Mouse (Mus musculus): ENCODE data around the gene Grb2. TPM values are rescaled to one million over a fixed set of nuclear protein-coding genes. Genes with fewer than 3 reads are reported as not detected.

Grb2 gene
- polyA plus RNA-seq, 1 experiment from 2014 or later = 42.7 TPM

GRCm38 (mm10) chr11:115612059-115612409, 96.4 kb downstream of the Grb2 start:
- Histone ChIP-seq H3K4me1 (ENCODE audit: control insufficient read depth, insufficient read depth, low read length) (peaks cover 18% of the 10 kb centered on the region), H3K4me3 (ENCODE audit: low read depth, low read length) (peak overlapping the region; percentile 68), H3K4me2 (peak overlapping the region; percentile 99), H3K36me3 (ENCODE audit: control insufficient read depth, insufficient read depth, low read length) (peaks cover 21% of the 10 kb centered on the region), H3K27ac (ENCODE audit: low read depth, low read length) (peak overlapping the region; percentile 88), H3K9me3 (replicated peaks; ENCODE audit: control insufficient read depth, low read length) (no peaks in the 10 kb centered on the region), H3K9ac (ENCODE audit: low read depth, low read length) (peak overlapping the region; percentile 81), H3K27me3 (ENCODE audit: control insufficient read depth, insufficient read depth, low read length) (no peaks in the 10 kb centered on the region)
- under 1% methylated on average over 13 of the region's 13 CpGs for WGBS (ENCODE audit: insufficient replicate concordance)
- no peak for ATAC-seq (replicated peaks; ENCODE audit: insufficient number of reproducible peaks, low FRiP score, low TSS enrichment)

- no peak overlapping the region for H3K4me3 ChIP-seq (ENCODE audit: low read depth, low read length)
Measured at GRCm38 (mm10) chr11:115611173-115611572, 97.2 kb downstream of the Grb2 start.

GRCm38 (mm10) chr11:115609576-115609975, 98.8 kb downstream of the Grb2 start:
- Histone ChIP-seq H3K9ac (ENCODE audit: low read depth, low read length) (no peak overlapping the region), H3K36me3 (ENCODE audit: control insufficient read depth, insufficient read depth, low read length) (peaks cover 31% of the 10 kb centered on the region), H3K4me2 (no peak overlapping the region), H3K27me3 (ENCODE audit: control insufficient read depth, insufficient read depth, low read length) (no peaks in the 10 kb centered on the region), H3K4me3 (ENCODE audit: low read depth, low read length) (no peak overlapping the region), H3K9me3 (replicated peaks; ENCODE audit: control insufficient read depth, low read length) (no peaks in the 10 kb centered on the region), H3K4me1 (ENCODE audit: control insufficient read depth, insufficient read depth, low read length) (peaks cover 23% of the 10 kb centered on the region), H3K27ac (ENCODE audit: low read depth, low read length) (no peak overlapping the region)
- no peak for ATAC-seq (replicated peaks; ENCODE audit: insufficient number of reproducible peaks, low FRiP score, low TSS enrichment)
- WGBS (ENCODE audit: insufficient replicate concordance) = 58% methylated on average over 3 of the region's 3 CpGs

More at GRCm38 (mm10) chr11:115611173-115611572, 97.2 kb downstream of the Grb2 start:
- 73% methylated on average over 6 of the region's 6 CpGs for WGBS (ENCODE audit: insufficient replicate concordance)
- Histone ChIP-seq H3K4me1 (ENCODE audit: control insufficient read depth, insufficient read depth, low read length) (peaks cover 18% of the 10 kb centered on the region), H3K9me3 (replicated peaks; ENCODE audit: control insufficient read depth, low read length) (no peaks in the 10 kb centered on the region), H3K27me3 (ENCODE audit: control insufficient read depth, insufficient read depth, low read length) (no peaks in the 10 kb centered on the region), H3K27ac (ENCODE audit: low read depth, low read length) (no peak overlapping the region), H3K9ac (ENCODE audit: low read depth, low read length) (0 out of 2 replicates have a peak overlapping the region, but pooled peaks have one; percentile 81), H3K4me2 (no peak overlapping the region), H3K36me3 (ENCODE audit: control insufficient read depth, insufficient read depth, low read length) (peaks cover 30% of the 10 kb centered on the region)
- ATAC-seq (replicated peaks; ENCODE audit: insufficient number of reproducible peaks, low FRiP score, low TSS enrichment) = no peak

- H3K9ac ChIP-seq (ENCODE audit: low read depth, low read length) = no peak overlapping the region
- no peak overlapping the region for H3K4me3 ChIP-seq (ENCODE audit: low read depth, low read length)
- H3K9me3 ChIP-seq (replicated peaks; ENCODE audit: control insufficient read depth, low read length) = no peaks in the 10 kb centered on the region
- no peak for ATAC-seq (replicated peaks; ENCODE audit: insufficient number of reproducible peaks, low FRiP score, low TSS enrichment)
- H3K4me1 ChIP-seq (ENCODE audit: control insufficient read depth, insufficient read depth, low read length) = peaks cover 19% of the 10 kb centered on the region
- H3K27me3 ChIP-seq (ENCODE audit: control insufficient read depth, insufficient read depth, low read length) = no peaks in the 10 kb centered on the region
- 77% methylated on average over 23 of the region's 23 CpGs for WGBS (ENCODE audit: insufficient replicate concordance)
- no peak overlapping the region for H3K4me2 ChIP-seq
- peaks cover 31% of the 10 kb centered on the region for H3K36me3 ChIP-seq (ENCODE audit: control insufficient read depth, insufficient read depth, low read length)
- H3K27ac ChIP-seq (ENCODE audit: low read depth, low read length) = no peak overlapping the region
Measured at GRCm38 (mm10) chr11:115608421-115609399, 99.7 kb downstream of the Grb2 start.

GRCm38 (mm10) chr11:115606733-115607132, 101.7 kb downstream of the Grb2 start:
- no peak overlapping the region for H3K4me3 ChIP-seq (ENCODE audit: low read depth, low read length)

GRCm38 (mm10) chr11:115604304-115604696, 104.1 kb downstream of the Grb2 start:
- no peak for ATAC-seq (replicated peaks; ENCODE audit: insufficient number of reproducible peaks, low FRiP score, low TSS enrichment)
- Histone ChIP-seq H3K4me3 (ENCODE audit: low read depth, low read length) (peak overlapping the region; percentile 91), H3K9me3 (replicated peaks; ENCODE audit: control insufficient read depth, low read length) (no peaks in the 10 kb centered on the region), H3K9ac (ENCODE audit: low read depth, low read length) (peak overlapping the region; percentile 89), H3K4me2 (peak overlapping the region; percentile 84), H3K4me1 (ENCODE audit: control insufficient read depth, insufficient read depth, low read length) (peaks cover 32% of the 10 kb centered on the region), H3K36me3 (ENCODE audit: control insufficient read depth, insufficient read depth, low read length) (peaks cover 33% of the 10 kb centered on the region), H3K27ac (ENCODE audit: low read depth, low read length) (peak overlapping the region; percentile 88), H3K27me3 (ENCODE audit: control insufficient read depth, insufficient read depth, low read length) (no peaks in the 10 kb centered on the region)
- under 1% methylated on average over 26 of the region's 26 CpGs for WGBS (ENCODE audit: insufficient replicate concordance)

More at GRCm38 (mm10) chr11:115606733-115607132, 101.7 kb downstream of the Grb2 start:
- Histone ChIP-seq H3K27me3 (ENCODE audit: control insufficient read depth, insufficient read depth, low read length) (no peaks in the 10 kb centered on the region), H3K27ac (ENCODE audit: low read depth, low read length) (no peak overlapping the region), H3K36me3 (ENCODE audit: control insufficient read depth, insufficient read depth, low read length) (peaks cover 31% of the 10 kb centered on the region), H3K4me1 (ENCODE audit: control insufficient read depth, insufficient read depth, low read length) (peaks cover 24% of the 10 kb centered on the region), H3K4me2 (no peak overlapping the region), H3K9ac (ENCODE audit: low read depth, low read length) (no peak overlapping the region), H3K9me3 (replicated peaks; ENCODE audit: control insufficient read depth, low read length) (no peaks in the 10 kb centered on the region)
- ATAC-seq (replicated peaks; ENCODE audit: insufficient number of reproducible peaks, low FRiP score, low TSS enrichment) = no peak
- 91% methylated on average over 18 of the region's 18 CpGs for WGBS (ENCODE audit: insufficient replicate concordance)

GRCm38 (mm10) chr11:115603476-115604303, 104.7 kb downstream of the Grb2 start, which contains the start of the genes Mrps7 and Gga3:
Gene Mrps7, plus strand, starts transcription at chr11:115603925.
Gene Gga3, minus strand, starts transcription at chr11:115604051.
- H3K4me2 ChIP-seq = peak within 1 kb of the TSS; percentile 84
- H3K27ac ChIP-seq (ENCODE audit: low read depth, low read length) = peak within 1 kb of the TSS; percentile 88
- H3K4me3 ChIP-seq (ENCODE audit: low read depth, low read length) = peak within 1 kb of the TSS; percentile 91
- ATAC-seq (replicated peaks; ENCODE audit: insufficient number of reproducible peaks, low FRiP score, low TSS enrichment) = peak; percentile 90
- H3K27me3 ChIP-seq (ENCODE audit: control insufficient read depth, insufficient read depth, low read length) = no peaks in the 10 kb centered on the region
- H3K4me1 ChIP-seq (ENCODE audit: control insufficient read depth, insufficient read depth, low read length) = peaks cover 32% of the 10 kb centered on the region
- H3K9me3 ChIP-seq (replicated peaks; ENCODE audit: control insufficient read depth, low read length) = no peaks in the 10 kb centered on the region
- WGBS (ENCODE audit: insufficient replicate concordance) = under 1% methylated on average over 89 of the region's 93 CpGs
- H3K36me3 ChIP-seq (ENCODE audit: control insufficient read depth, insufficient read depth, low read length) = peaks cover 29% of the 10 kb centered on the region
- peak within 1 kb of the TSS; percentile 89 for H3K9ac ChIP-seq (ENCODE audit: low read depth, low read length)

GRCm38 (mm10) chr11:115603128-115603475, 105.3 kb downstream of the Grb2 start:
- WGBS (ENCODE audit: insufficient replicate concordance) = 5% methylated on average over 15 of the region's 15 CpGs
- Histone ChIP-seq H3K36me3 (ENCODE audit: control insufficient read depth, insufficient read depth, low read length) (peaks cover 24% of the 10 kb centered on the region), H3K4me2 (peak overlapping the region; percentile 84), H3K4me3 (ENCODE audit: low read depth, low read length) (peak overlapping the region; percentile 91), H3K27ac (ENCODE audit: low read depth, low read length) (peak overlapping the region; percentile 88), H3K4me1 (ENCODE audit: control insufficient read depth, insufficient read depth, low read length) (peaks cover 32% of the 10 kb centered on the region), H3K9me3 (replicated peaks; ENCODE audit: control insufficient read depth, low read length) (no peaks in the 10 kb centered on the region), H3K9ac (ENCODE audit: low read depth, low read length) (peak overlapping the region; percentile 89), H3K27me3 (ENCODE audit: control insufficient read depth, insufficient read depth, low read length) (no peaks in the 10 kb centered on the region)
- ATAC-seq (replicated peaks; ENCODE audit: insufficient number of reproducible peaks, low FRiP score, low TSS enrichment) = no peak

Measured in heart, embryonic 11.5 days (tissue).